Mouse (Mus musculus) stomach, postnatal 0 days (tissue): ENCODE measurements around the gene Il21r. TPM values are rescaled to one million over a fixed set of nuclear protein-coding genes. Genes with fewer than 3 reads are reported as not detected.
A peak's percentile ranks its signal among the peaks of the same experiment; 100 is the strongest.

Experiments
- ATAC-seq: fragments of 200-750 bp; cut with Nextera tagmentation; 2 replicates; pipeline ENCODE4 v1.8.0; 2017; ENCODE audit not compliant: low FRiP score, low TSS enrichment
- DNase-seq: peaks from one replicate; pipeline ENCODE4 v3.0.0-alpha.2; 2016; ENCODE audit warnings: low spot score
- H3K27ac ChIP-seq: fragments of 300-500 bp; sonication (generic); replicated peaks from 2 replicates; pipeline ENCODE4 v1.5.1; 2014; ENCODE audit warnings: mild to moderate bottlenecking, control low read depth
- H3K27me3 ChIP-seq: fragments of 300-500 bp; sonication (generic); 2 replicates; pipeline ENCODE4 v1.6.1; 2014; ENCODE audit warnings: low read length; ENCODE audit not compliant: control insufficient read depth, insufficient read depth
- H3K36me3 ChIP-seq: fragments of 300-500 bp; sonication (generic); 2 replicates; pipeline ENCODE4 v1.6.1; 2014; ENCODE audit warnings: low read length, mixed read lengths; ENCODE audit not compliant: control insufficient read depth, insufficient read depth
- H3K4me1 ChIP-seq: fragments of 300-500 bp; sonication (generic); replicated peaks from 2 replicates; pipeline ENCODE4 v1.6.1; 2014; ENCODE audit warnings: antibody characterized with exemption; ENCODE audit not compliant: control insufficient read depth, insufficient read depth
- H3K4me2 ChIP-seq: fragments of 300-500 bp; sonication (generic); replicated peaks from 2 replicates; pipeline ENCODE4 v1.6.1; 2014; ENCODE audit warnings: low read depth, mild to moderate bottlenecking, control low read depth, moderate library complexity
- H3K4me3 ChIP-seq: fragments of 300-500 bp; sonication (generic); 2 replicates; pipeline ENCODE4 v1.5.1; 2014; ENCODE audit warnings: low read depth, low read length, control low read depth
- H3K9ac ChIP-seq: fragments of 300-500 bp; sonication (generic); 2 replicates; pipeline ENCODE4 v1.6.1; 2014; ENCODE audit warnings: mild to moderate bottlenecking, low read length, control low read depth, mixed read lengths
- H3K9me3 ChIP-seq: fragments of 300-500 bp; sonication (generic); 2 replicates; pipeline ENCODE4 v1.6.1; 2016; ENCODE audit warnings: low read length; ENCODE audit not compliant: control insufficient read depth
- CTCF ChIP-seq: IDR thresholded peaks from 2 replicates; pipeline ENCODE4 v1.5.1; 2016; ENCODE audit warnings: antibody characterized with exemption, low read depth, mild to moderate bottlenecking, moderate library complexity
- EP300 ChIP-seq: optimal IDR thresholded peaks from 2 replicates; pipeline ENCODE3; 2016; ENCODE audit warnings: antibody characterized with exemption
- WGBS: fragments of 180-500 bp; shearing (Covaris S2); extraction: QIAGEN DNeasy Blood & Tissue Kit; methylation state at CpG from one replicate; pipeline ENCODE4 v1.1.7; 2014; 5-methylcytosine and 5-hydroxymethylcytosine counted together
- polyA plus RNA-seq: library from polyadenylated mRNA; unstranded; fragments of >200 nt; fragmentation: Nextera tagmentation; extraction: Ambion mirVana; gene quantifications from 2 replicates; pipeline ENCODE4 v1.2.1, GENCODE M21; 2015

The Il21r gene
- polyA plus RNA-seq, 1 experiment from 2014 or later, result 0.29 TPM

DNA sequence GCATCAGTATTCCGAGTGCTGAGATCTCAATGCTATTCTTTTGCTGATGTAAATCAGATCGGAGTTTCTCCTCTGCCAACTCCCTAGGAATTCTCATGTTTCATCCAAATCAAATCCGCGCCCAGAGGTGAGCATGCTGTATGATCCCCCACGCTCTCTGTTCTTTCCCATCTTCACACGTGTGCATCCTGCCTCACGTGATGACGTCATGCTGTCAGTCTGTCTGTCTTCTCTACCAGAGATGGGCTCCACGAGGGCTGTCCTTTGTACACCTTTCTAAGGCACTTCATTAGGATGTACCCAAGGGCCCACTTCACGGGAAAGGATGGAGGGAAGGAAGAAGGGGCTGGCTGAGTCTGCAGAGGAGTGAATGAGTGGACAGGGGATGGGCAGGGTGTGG is 3.1 kb upstream of the Il21r start:
- TF ChIP-seq EP300 (no peak), CTCF (no peak)
- Histone ChIP-seq H3K4me3 (no peak overlapping the region), H3K36me3 (no peaks in the 10 kb centered on the region), H3K27ac (no peak overlapping the region), H3K4me2 (no peak overlapping the region), H3K27me3 (no peaks in the 10 kb centered on the region), H3K4me1 (no peaks in the 10 kb centered on the region), H3K9ac (no peak overlapping the region), H3K9me3 (no peaks in the 10 kb centered on the region)
- ATAC-seq, result peak; percentile 49; the same call in 1 of the 2 replicates
- DNase-seq, result no peak
- WGBS, result 61% methylated on average over 10 of the region's 10 CpGs

DNA sequence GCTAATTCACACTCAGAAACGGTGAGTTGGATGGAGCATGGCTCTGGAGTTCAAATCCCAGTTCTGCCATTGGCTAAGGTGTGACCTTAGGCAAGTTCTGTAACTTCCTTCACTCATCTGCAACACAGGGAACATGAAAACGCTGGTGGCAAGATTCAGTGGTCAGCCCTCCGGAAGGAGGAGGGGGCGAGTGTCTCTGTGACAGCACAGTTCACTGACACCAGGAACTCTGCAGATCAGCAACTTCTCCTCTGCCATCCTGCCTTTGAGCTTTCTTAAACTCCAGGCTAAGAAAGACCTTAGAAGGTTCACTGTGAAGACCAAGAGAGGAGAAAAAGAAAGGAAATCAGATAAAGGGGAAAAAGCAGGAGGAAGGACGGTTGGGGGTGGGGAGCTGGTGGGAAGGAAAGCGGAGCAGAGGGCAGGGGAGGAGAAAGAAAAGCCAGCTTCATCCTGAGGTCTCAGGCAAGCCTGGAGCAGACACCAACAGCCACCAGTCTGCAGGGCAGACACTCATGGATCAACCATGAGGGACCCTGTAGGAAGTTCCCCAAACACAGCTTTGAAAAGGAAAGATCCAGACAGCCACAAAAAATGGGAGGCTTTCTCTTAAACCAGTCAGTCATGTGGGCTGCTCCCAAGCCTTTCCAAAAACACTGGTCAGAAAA is 2.5 kb upstream of the Il21r start:
- Histone ChIP-seq H3K4me2 (no peak overlapping the region), H3K4me1 (no peaks in the 10 kb centered on the region), H3K9me3 (no peaks in the 10 kb centered on the region), H3K36me3 (no peaks in the 10 kb centered on the region), H3K27ac (no peak overlapping the region), H3K27me3 (no peaks in the 10 kb centered on the region), H3K4me3 (no peak overlapping the region), H3K9ac (no peak overlapping the region)
- ATAC-seq (no peak), DNase-seq (no peak)
- TF ChIP-seq CTCF (no peak), EP300 (no peak)
- WGBS, result 37% methylated on average over 6 of the region's 6 CpGs

DNA sequence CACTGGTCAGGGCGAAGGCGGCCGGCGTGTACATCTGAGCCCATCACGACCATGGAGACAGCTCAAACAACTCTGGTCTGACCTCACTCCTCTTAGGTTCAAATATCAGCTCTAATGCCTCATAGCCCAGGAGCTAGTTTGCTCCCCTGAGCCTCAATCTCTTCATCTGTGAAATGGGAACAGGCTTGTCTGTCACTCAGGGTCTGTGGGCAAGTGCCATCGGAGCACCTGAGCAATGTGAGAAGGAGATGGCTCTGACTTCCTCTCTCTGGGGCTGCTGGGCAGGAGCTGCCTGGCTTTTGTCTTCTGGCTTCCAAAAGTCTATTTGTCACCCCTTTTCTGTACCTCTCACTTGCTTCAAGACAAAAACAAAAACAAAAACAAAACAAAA is 2.0 kb upstream of the Il21r start:
- ATAC-seq (no peak), DNase-seq (no peak)
- Histone ChIP-seq H3K27ac (no peak overlapping the region), H3K4me3 (no peak overlapping the region), H3K4me1 (no peaks in the 10 kb centered on the region), H3K9me3 (no peaks in the 10 kb centered on the region), H3K4me2 (no peak overlapping the region), H3K36me3 (no peaks in the 10 kb centered on the region), H3K9ac (no peak overlapping the region), H3K27me3 (no peaks in the 10 kb centered on the region)
- WGBS, result 77% methylated on average over 6 of the region's 6 CpGs
- TF ChIP-seq EP300 (no peak), CTCF (no peak)

DNA sequence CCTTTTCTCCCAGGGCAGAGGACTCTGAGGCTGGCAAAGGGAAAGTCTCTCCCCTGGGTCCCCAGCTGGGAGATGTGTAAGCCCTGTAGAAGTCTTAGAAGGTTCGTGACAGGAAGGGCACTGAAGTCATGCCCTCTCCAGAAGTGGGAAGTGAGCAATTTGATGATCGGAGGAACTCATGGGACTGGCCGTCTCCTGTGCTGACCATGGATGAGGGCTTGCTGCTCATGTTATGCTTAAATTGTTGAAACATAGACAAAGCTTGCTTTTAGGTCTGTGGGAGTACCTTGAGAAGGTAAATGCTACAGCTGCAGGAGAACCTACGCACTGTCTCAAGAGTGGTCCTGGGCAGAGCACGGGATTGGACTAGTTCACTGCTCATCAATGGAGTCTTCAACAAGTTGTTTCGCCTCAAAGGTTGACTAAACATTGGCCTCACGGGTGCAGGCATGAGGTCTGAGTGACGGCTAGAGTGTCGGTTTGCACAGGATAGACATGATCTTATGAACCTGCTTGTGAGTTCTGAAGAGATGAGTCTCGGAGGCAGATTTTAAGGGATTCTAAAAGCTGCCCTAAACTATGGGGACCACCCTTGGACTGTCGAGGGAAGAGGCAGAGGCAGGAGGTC is 1.3 kb upstream of the Il21r start:
- DNase-seq (no peak), ATAC-seq (no peak)
- no peaks in the 10 kb centered on the region for H3K4me1 ChIP-seq
- TF ChIP-seq EP300 (no peak), CTCF (no peak)
- WGBS, result 71% methylated on average over 11 of the region's 11 CpGs
- H3K36me3 ChIP-seq, result no peaks in the 10 kb centered on the region
- no peak overlapping the region for H3K4me3 ChIP-seq
- H3K9me3 ChIP-seq, result no peaks in the 10 kb centered on the region
- no peaks in the 10 kb centered on the region for H3K27me3 ChIP-seq
- H3K9ac ChIP-seq, result no peak overlapping the region
- no peak overlapping the region for H3K27ac ChIP-seq
- H3K4me2 ChIP-seq, result no peak overlapping the region

DNA sequence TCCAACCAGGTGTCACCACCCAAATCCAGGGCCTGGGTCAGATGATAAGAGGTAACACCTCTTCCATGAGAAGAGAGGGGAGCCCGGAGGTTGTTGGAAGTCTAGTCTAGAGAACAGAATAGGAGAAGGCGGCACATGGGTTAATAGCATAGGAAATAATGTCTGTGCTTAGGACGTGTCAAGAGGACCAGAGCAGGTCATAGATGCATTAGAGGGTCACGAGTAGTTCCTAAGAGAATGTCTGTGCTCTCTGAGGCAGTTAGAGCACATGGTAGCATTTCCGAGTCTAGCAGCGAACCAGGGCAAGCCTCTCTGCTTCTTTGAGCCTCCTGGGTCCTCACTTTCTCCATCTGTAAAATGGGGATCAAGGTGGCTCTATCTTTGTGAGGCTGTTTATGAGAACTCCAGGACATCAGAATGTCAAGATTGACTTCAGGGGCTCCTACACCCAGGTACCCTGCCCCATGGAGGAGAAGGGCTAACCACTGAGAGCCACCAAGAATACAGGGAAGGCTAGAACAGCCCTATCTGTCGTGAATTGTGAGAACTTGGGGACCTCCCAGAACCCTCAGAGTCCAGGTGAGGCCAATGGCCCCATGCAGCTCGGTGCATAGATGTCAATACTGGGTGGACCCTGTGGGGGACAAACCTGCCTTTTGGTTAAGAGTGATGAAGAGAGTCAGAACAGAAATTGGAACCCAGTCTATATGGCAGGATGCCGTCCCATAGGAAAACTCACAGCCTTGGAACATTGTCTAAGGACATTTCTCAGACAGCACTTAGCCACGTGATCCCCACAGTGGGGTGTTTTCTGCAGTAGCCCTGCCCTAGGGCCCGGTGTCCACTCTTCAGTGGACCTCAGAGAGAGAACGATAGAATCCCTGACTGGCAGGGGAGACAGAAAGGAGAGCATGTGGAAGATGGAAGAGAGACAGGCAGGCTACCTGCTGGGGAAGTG is 1.4 kb downstream of the Il21r start:
- Histone ChIP-seq H3K4me2 (no peak overlapping the region), H3K36me3 (no peaks in the 10 kb centered on the region), H3K4me1 (no peaks in the 10 kb centered on the region), H3K9me3 (no peaks in the 10 kb centered on the region), H3K4me3 (no peak overlapping the region), H3K27ac (no peak overlapping the region), H3K27me3 (no peaks in the 10 kb centered on the region), H3K9ac (no peak overlapping the region)
- no peak for ATAC-seq
- no peak for DNase-seq
- no peak for TF ChIP-seq CTCF
- no peak for TF ChIP-seq EP300
- WGBS, result 78% methylated on average over 12 of the region's 12 CpGs

DNA sequence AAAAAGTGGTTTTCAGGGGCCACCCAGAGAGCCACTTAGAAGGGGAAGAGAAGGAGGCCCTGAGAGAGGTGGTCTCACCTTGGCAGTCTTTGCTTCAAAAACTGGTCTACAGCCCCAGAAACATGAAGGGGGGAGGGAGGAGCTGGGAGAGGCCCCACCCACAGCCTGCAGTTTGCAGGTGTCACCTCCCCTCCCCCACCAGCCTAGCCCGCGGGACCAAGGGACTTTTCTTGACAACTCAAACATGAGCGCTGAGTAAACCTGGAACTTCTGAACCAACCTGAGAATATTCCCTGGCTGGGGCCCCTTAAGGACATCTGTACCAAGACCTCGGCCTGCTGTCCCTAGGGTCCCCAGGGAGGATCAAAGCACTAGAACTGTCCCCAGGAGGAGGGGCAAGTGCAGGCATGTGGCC is 2.5 kb downstream of the Il21r start:
- ATAC-seq (peak; percentile 25; the same call in 1 of the 2 replicates), DNase-seq (peak; percentile 29)
- no peak overlapping the region for H3K9ac ChIP-seq
- no peaks in the 10 kb centered on the region for H3K4me1 ChIP-seq
- H3K9me3 ChIP-seq, result no peaks in the 10 kb centered on the region
- TF ChIP-seq CTCF (no peak), EP300 (no peak)
- 37% methylated on average over 4 of the region's 4 CpGs for WGBS
- H3K4me3 ChIP-seq, result no peak overlapping the region
- no peaks in the 10 kb centered on the region for H3K27me3 ChIP-seq
- H3K36me3 ChIP-seq, result no peaks in the 10 kb centered on the region
- no peak overlapping the region for H3K27ac ChIP-seq
- H3K4me2 ChIP-seq, result no peak overlapping the region
